Mouse (Mus musculus) CH12.LX (cell line): ENCODE results near the gene Camta1. TPM values are rescaled to one million over a fixed set of nuclear protein-coding genes. Genes with fewer than 3 reads are reported as not detected.

Experiments
- DNase-seq: peaks from one replicate; pipeline ENCODE4 v3.0.0-alpha.2; 2013; ENCODE audit errors: extremely low read depth
- H3K27ac ChIP-seq: 2 replicates; pipeline ENCODE4 v1.5.1; 2012; ENCODE audit warnings: low read depth, mild to moderate bottlenecking, control low read depth, moderate library complexity; ENCODE audit not compliant: insufficient read depth
- H3K27me3 ChIP-seq: replicated peaks from 2 replicates; pipeline ENCODE3; 2012; ENCODE audit warnings: inconsistent platforms
- H3K36me3 ChIP-seq, 2 experiments: replicated peaks in 1 of 2; 2 replicates each; pipeline versions ENCODE3 to v1.6.1; 2012; ENCODE audit warnings: inconsistent platforms in 1 of 2, low read length in 1 of 2, mild to moderate bottlenecking in 1 of 2, mixed read lengths in 1 of 2, moderate library complexity in 1 of 2; ENCODE audit not compliant: control insufficient read depth in 1 of 2, insufficient read depth in 1 of 2
- H3K4me1 ChIP-seq, 2 experiments: 2 replicates each; pipeline ENCODE4 v1.6.1; 2012; ENCODE audit warnings: inconsistent platforms in 1 of 2, moderate library complexity in 1 of 2; ENCODE audit not compliant: insufficient read depth in 2 of 2, control insufficient read depth in 1 of 2
- H3K4me2 ChIP-seq: 2 replicates; pipeline ENCODE4 v1.6.1; 2012; ENCODE audit warnings: low read depth, mild to moderate bottlenecking, control low read depth; ENCODE audit not compliant: poor library complexity, insufficient read depth, severe bottlenecking
- H3K4me3 ChIP-seq, 3 experiments: fragments of 150-350 bp in 1 of 3; sonication (generic) in 1 of 3; replicated peaks in 1 of 3; 2 replicates each; pipeline versions ENCODE3 to v1.5.1; 2011 to 2012; ENCODE audit warnings: low read depth in 2 of 3, low read length in 2 of 3, mild to moderate bottlenecking in 2 of 3, moderate library complexity in 2 of 3, control low read depth in 1 of 3, improper control_type of control experiment in 1 of 3, inconsistent platforms in 1 of 3, mixed read lengths in 1 of 3; ENCODE audit not compliant: poor library complexity in 1 of 3
- H3K79me2 ChIP-seq: replicated peaks from 2 replicates; pipeline ENCODE4 v1.6.1; 2012; ENCODE audit warnings: mild to moderate bottlenecking, moderate library complexity; ENCODE audit not compliant: control insufficient read depth, poor library complexity, insufficient read depth, severe bottlenecking; ENCODE audit errors: extremely low read depth
- H3K9ac ChIP-seq: 2 replicates; pipeline ENCODE4 v1.6.1; 2012; ENCODE audit warnings: low read depth, mild to moderate bottlenecking, control low read depth, moderate library complexity; ENCODE audit not compliant: insufficient read depth
- H3K9me3 ChIP-seq: replicated peaks from 2 replicates; pipeline ENCODE3; 2012; ENCODE audit warnings: low read length, inconsistent platforms, mixed read lengths
- BHLHE40 ChIP-seq: IDR thresholded peaks from 2 replicates; pipeline ENCODE4 v1.6.1; 2011; ENCODE audit warnings: mild to moderate bottlenecking, low read depth, low read length, improper control_type of control experiment
- E2F4 ChIP-seq: IDR thresholded peaks from 2 replicates; pipeline ENCODE4 v1.6.1; 2011; ENCODE audit warnings: low read depth, low read length, improper control_type of control experiment; ENCODE audit not compliant: insufficient replicate concordance
- EP300 ChIP-seq: IDR thresholded peaks from 2 replicates; pipeline ENCODE4 v1.6.1; 2011; ENCODE audit warnings: low read length, improper control_type of control experiment
- HCFC1 ChIP-seq: IDR thresholded peaks from 2 replicates; pipeline ENCODE4 v1.6.1; 2012; ENCODE audit warnings: low read depth, mild to moderate bottlenecking, inconsistent platforms, low read length, improper control_type of control experiment
- IRF4 ChIP-seq: IDR thresholded peaks from 2 replicates; pipeline ENCODE4 v1.6.1; 2014; ENCODE audit warnings: low read depth, mild to moderate bottlenecking, inconsistent platforms, low read length, improper control_type of control experiment
- JUND ChIP-seq: conservative IDR thresholded peaks from 2 replicates; pipeline ENCODE4 v1.6.1; 2011; ENCODE audit warnings: low read depth, low read length, improper control_type of control experiment
- MAFK ChIP-seq: IDR thresholded peaks from 2 replicates; pipeline ENCODE4 v1.6.1; 2011; ENCODE audit warnings: low read length, improper control_type of control experiment; ENCODE audit not compliant: insufficient replicate concordance
- MAX ChIP-seq: IDR thresholded peaks from 2 replicates; pipeline ENCODE4 v1.6.1; 2011; ENCODE audit warnings: low read length, improper control_type of control experiment
- MEF2A ChIP-seq: IDR thresholded peaks from 2 replicates; pipeline ENCODE4 v1.6.1; 2014; ENCODE audit warnings: low read depth, mild to moderate bottlenecking, inconsistent platforms, low read length, improper control_type of control experiment, borderline replicate concordance
- POLR2A ChIP-seq: IDR thresholded peaks from 2 replicates; pipeline ENCODE4 v1.6.1; 2011; ENCODE audit warnings: low read depth, mild to moderate bottlenecking, improper control_type of control experiment, low read length
- SMC3 ChIP-seq: IDR thresholded peaks from 2 replicates; pipeline ENCODE4 v1.6.1; 2011; ENCODE audit warnings: low read depth, low read length, improper control_type of control experiment
- TCF12 ChIP-seq: IDR thresholded peaks from 2 replicates; pipeline ENCODE4 v1.6.1; 2014; ENCODE audit warnings: low read depth, mild to moderate bottlenecking, inconsistent platforms, low read length, improper control_type of control experiment
- UBTF ChIP-seq: IDR thresholded peaks from 2 replicates; pipeline ENCODE4 v1.6.1; 2012; ENCODE audit warnings: low read depth, mild to moderate bottlenecking, inconsistent platforms, low read length, improper control_type of control experiment, moderate library complexity
- ZKSCAN1 ChIP-seq: IDR thresholded peaks from 2 replicates; pipeline ENCODE4 v1.6.1; 2012; ENCODE audit warnings: low read depth, inconsistent platforms, low read length, improper control_type of control experiment, borderline replicate concordance
- ZMIZ1 ChIP-seq: IDR thresholded peaks from 2 replicates; pipeline ENCODE4 v1.6.1; 2012; ENCODE audit warnings: low read depth, mild to moderate bottlenecking, inconsistent platforms, low read length, improper control_type of control experiment
- ZNF384 ChIP-seq: IDR thresholded peaks from 2 replicates; pipeline ENCODE4 v1.6.1; 2012; ENCODE audit warnings: low read depth, low read length, improper control_type of control experiment, inconsistent platforms
- dilution Hi-C: fragments of 300-500 bp; cut with MboI; formaldehyde crosslinking; loops from 2 replicates; pipeline ENCODE4 v1.14.3; 2020; ENCODE audit warnings: low sequenced_read_pairs; ENCODE audit not compliant: extremely low pct_unique_long_range_greater_than_20kb, extremely low pct_ligation_motif_present
- in situ Hi-C: fragments of 300-500 bp; cut with MboI; formaldehyde crosslinking; loops from 3 replicates; pipeline ENCODE4 v1.14.3; 2019; ENCODE audit warnings: low sequenced_read_pairs, low pct_ligation_motif_present, low pct_unique_long_range_greater_than_20kb, mixed read lengths
- polyA plus RNA-seq: library from polyadenylated mRNA; unstranded; fragments of >175 nt; gene quantifications from 2 replicates; pipeline ENCODE4 v1.2.1, GENCODE M21; 2012; ENCODE audit warnings: low read depth; ENCODE audit not compliant: insufficient read length
- total RNA-seq, 2 experiments: library from RNA; depleted of rRNA; stranded (reverse); fragments of 300-350 nt in 1 of 2; fragments of >200 nt in 1 of 2; gene quantifications; 2 replicates each; pipeline ENCODE4 v1.2.3; 2012 to 2014

Gene Camta1
- total and polyA plus RNA-seq, 3 experiments: 9.9 to 32.5 (median 15.3) TPM

DNA sequence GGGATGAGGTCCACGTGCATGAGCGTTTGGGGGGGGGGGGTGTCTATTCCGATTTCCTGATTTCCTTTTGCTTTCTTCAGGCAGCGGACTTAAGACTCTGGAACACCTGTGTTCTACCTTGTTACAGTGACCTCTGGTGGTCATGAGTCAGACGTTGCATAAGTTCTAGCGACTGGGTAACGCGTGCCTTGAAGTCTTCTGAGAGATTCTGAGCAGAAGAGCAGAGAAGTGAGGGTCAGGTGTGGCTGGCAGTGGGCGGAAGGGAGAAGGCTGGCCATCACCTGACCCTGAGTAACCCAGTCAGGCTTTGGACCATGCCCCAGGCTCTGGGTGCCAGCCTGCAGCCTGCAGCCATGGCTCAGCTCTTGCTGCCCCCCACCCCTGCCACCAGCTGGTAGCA lies 222.7 kb downstream of the Camta1 start:
- Histone ChIP-seq H3K9ac (no peak overlapping the region), H3K4me2 (no peak overlapping the region), H3K79me2 (no peaks in the 10 kb centered on the region), H3K27me3 (no peaks in the 10 kb centered on the region), H3K27ac (no peak overlapping the region), H3K9me3 (peaks cover 85% of the 10 kb centered on the region), H3K36me3 (no peaks in the 10 kb centered on the region), H3K4me1 (no peaks in the 10 kb centered on the region), H3K4me3 (no peak overlapping the region)
- dilution Hi-C loops: no loop called here
- no peak for DNase-seq
- no peak for TF ChIP-seq POLR2A
- in situ Hi-C loops: no loop called here

GRCm38 (mm10) chr4:151637348-151637747 lies 224.3 kb downstream of the Camta1 start:
- dilution Hi-C loops: no loop called here
- H3K4me1 ChIP-seq: no peaks in the 10 kb centered on the region
- H3K4me2 ChIP-seq: no peak overlapping the region
- no peak overlapping the region for H3K27ac ChIP-seq
- H3K9ac ChIP-seq: no peak overlapping the region
- peaks cover 84% of the 10 kb centered on the region for H3K9me3 ChIP-seq
- H3K79me2 ChIP-seq: no peaks in the 10 kb centered on the region
- no peak for DNase-seq
- in situ Hi-C loops: no loop called here
- H3K27me3 ChIP-seq: no peaks in the 10 kb centered on the region
- no peaks in the 10 kb centered on the region for H3K36me3 ChIP-seq
- H3K4me3 ChIP-seq: no peak overlapping the region
- TF ChIP-seq JUND (no peak), ZNF384 (no peak), POLR2A (no peak), ZKSCAN1 (no peak), EP300 (no peak), TCF12 (no peak), ZMIZ1 (no peak), E2F4 (no peak), MEF2A (no peak), IRF4 (no peak)

- H3K4me1 ChIP-seq: no peaks in the 10 kb centered on the region
- no peaks in the 10 kb centered on the region for H3K27me3 ChIP-seq
- H3K79me2 ChIP-seq: no peaks in the 10 kb centered on the region
- H3K4me3 ChIP-seq: no peak overlapping the region
- no peaks in the 10 kb centered on the region for H3K36me3 ChIP-seq
- H3K9me3 ChIP-seq: peaks cover 89% of the 10 kb centered on the region
- H3K9ac ChIP-seq: no peak overlapping the region
- no peak overlapping the region for H3K4me2 ChIP-seq
- dilution Hi-C loops: no loop called here
- H3K27ac ChIP-seq: no peak overlapping the region
- TF ChIP-seq MAX (no peak), HCFC1 (no peak), UBTF (no peak), ZKSCAN1 (no peak), SMC3 (no peak), JUND (no peak), BHLHE40 (no peak), MAFK (no peak)
- TF ChIP-seq, all 38 proteins: peak for 0
- in situ Hi-C loops: no loop called here
- DNase-seq: no peak
Measured at GRCm38 (mm10) chr4:151634771-151635170, 226.9 kb downstream of the Camta1 start.
